Mouse (Mus musculus): ENCODE measurements around the gene Ica1. TPM values are rescaled to one million over a fixed set of nuclear protein-coding genes. Genes with fewer than 3 reads are reported as not detected.

Gene Ica1
- polyA plus RNA-seq, 1 experiment: 46.7 TPM

DNA sequence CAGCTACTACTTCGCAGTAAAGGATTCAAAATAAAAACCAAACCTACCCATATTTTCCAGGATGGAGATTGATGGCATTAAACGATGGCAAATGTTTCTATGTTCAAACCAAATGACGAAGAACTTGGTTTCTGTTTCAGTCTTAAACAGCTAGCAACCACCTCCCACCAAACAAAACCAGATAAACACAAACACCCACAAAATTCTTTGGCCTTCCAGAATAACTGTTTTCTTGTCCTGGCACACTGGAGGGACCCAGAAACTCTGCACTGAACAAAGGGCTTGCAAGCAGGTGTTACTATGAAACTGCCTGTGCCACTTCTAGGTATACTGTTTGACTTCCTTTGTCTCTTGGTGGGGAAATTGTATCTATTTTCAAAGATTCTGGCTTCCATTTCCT is 43.2 kb downstream of the Ica1 start:
- Histone ChIP-seq H3K27ac (ENCODE audit: insufficient read depth, low read length) (no peak overlapping the region), H3K4me1 (ENCODE audit: control insufficient read depth, insufficient read depth, low read length) (no peaks in the 10 kb centered on the region), H3K4me3 (ENCODE audit: insufficient read depth, low read length) (no peak overlapping the region)
- TF ChIP-seq CTCF (IDR thresholded peaks at IDR 0.05; ENCODE audit: extremely low read depth, insufficient read depth, low read length) (no peak), POLR2A (IDR thresholded peaks at IDR 0.05; ENCODE audit: extremely low read depth, insufficient read depth, low read length) (no peak)

DNA sequence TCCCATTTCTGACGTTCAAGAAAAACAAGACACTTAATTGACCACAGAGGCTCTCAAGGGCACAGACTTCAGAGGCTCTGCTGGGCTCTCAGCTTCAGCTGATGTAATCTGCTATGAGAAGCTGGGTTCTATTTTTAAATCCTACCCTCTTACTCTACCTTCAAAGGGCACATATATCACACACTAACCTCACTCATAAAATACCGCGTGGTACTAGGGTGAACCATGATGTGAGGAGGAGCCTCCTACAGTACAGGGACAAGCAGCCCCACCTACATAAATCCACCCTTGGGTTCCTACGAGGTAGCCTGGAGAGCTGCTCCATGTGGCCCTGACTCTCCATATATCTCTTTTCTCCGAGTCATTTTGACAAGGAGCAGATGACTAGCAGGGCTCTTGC is 45.8 kb downstream of the Ica1 start:
- TF ChIP-seq CTCF (IDR thresholded peaks at IDR 0.05; ENCODE audit: extremely low read depth, insufficient read depth, low read length) (no peak), POLR2A (IDR thresholded peaks at IDR 0.05; ENCODE audit: extremely low read depth, insufficient read depth, low read length) (no peak)
- H3K4me3 ChIP-seq (ENCODE audit: insufficient read depth, low read length): no peak overlapping the region
- H3K4me1 ChIP-seq (ENCODE audit: control insufficient read depth, insufficient read depth, low read length): peaks cover 3% of the 10 kb centered on the region
- no peak overlapping the region for H3K27ac ChIP-seq (ENCODE audit: insufficient read depth, low read length)

DNA sequence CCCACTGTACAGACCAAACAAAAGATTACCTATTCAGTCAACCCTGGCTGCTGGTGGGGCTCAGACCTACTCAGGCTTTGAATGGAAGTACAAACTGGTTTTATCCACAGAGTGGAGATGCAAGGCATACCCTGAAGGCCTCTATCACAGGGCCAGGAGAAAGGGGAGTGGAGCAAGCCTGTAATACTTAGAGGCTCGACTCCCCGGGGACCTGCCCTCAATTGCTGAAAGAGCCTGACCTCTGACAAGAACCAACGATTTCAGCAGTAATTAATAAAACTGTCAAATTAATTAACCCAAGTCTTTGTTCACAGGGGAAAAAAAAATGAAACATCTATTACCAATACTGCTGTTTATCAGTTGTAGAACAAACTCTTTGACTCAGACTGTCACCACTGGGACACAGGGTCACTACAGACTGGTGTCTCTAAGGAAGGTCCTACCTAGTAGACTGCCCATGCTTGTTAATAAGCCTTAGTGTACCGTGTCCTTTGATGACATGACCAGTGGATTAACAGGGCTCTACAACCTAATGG is 46.6 kb downstream of the Ica1 start:
- TF ChIP-seq CTCF (IDR thresholded peaks at IDR 0.05; ENCODE audit: extremely low read depth, insufficient read depth, low read length): no peak
- TF ChIP-seq POLR2A (IDR thresholded peaks at IDR 0.05; ENCODE audit: extremely low read depth, insufficient read depth, low read length): no peak

DNA sequence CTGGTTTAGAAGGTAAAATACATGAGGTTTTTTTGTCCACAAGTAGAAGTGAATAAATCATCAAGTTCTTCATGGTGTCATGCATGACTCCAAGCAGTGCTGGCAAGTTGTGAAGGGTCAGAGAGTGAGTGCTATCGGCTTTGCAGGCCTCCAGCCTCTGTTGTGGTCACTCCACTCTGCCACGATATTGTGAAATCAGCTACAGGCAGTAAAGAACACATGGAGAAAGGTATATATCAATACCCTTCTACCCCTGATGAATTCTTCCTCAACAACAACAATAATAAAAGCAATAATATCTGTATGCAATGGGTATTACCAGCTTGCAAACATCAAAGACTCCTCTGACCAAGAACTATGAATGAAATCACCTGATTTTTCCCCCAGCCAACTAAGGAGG is 47.9 kb downstream of the Ica1 start:
- no peak for TF ChIP-seq POLR2A (IDR thresholded peaks at IDR 0.05; ENCODE audit: extremely low read depth, insufficient read depth, low read length)
- TF ChIP-seq CTCF (IDR thresholded peaks at IDR 0.05; ENCODE audit: extremely low read depth, insufficient read depth, low read length): no peak
- Histone ChIP-seq H3K4me1 (ENCODE audit: control insufficient read depth, insufficient read depth, low read length) (peaks cover 3% of the 10 kb centered on the region), H3K4me3 (ENCODE audit: insufficient read depth, low read length) (no peak overlapping the region), H3K27ac (ENCODE audit: insufficient read depth, low read length) (no peak overlapping the region)

More for the DNA sequence above, 46.6 kb downstream of the Ica1 start:
- H3K27ac ChIP-seq (ENCODE audit: insufficient read depth, low read length): no peak overlapping the region
- no peak overlapping the region for H3K4me3 ChIP-seq (ENCODE audit: insufficient read depth, low read length)
- peaks cover 3% of the 10 kb centered on the region for H3K4me1 ChIP-seq (ENCODE audit: control insufficient read depth, insufficient read depth, low read length)

DNA sequence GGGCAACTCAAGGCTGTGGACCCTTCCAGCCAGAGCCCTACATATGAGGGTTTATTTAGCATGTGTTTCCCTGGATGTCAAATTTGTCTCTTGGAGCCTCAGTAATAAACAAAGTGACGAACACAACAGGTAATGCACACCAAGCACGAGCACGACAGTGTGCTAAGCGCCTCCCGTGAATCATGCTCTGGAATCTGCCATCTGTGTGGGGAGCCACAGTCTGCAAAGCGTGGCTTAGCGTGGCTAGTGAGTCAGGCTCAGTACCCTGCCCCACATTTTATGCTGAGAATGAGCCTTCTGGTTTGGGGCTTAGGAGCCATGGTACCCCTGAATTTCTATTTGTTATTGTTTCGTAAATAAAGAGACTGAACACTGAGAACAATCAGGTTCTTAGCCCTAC is 50.5 kb downstream of the Ica1 start:
- TF ChIP-seq POLR2A (IDR thresholded peaks at IDR 0.05; ENCODE audit: extremely low read depth, insufficient read depth, low read length): no peak
- no peak for TF ChIP-seq CTCF (IDR thresholded peaks at IDR 0.05; ENCODE audit: extremely low read depth, insufficient read depth, low read length)

DNA sequence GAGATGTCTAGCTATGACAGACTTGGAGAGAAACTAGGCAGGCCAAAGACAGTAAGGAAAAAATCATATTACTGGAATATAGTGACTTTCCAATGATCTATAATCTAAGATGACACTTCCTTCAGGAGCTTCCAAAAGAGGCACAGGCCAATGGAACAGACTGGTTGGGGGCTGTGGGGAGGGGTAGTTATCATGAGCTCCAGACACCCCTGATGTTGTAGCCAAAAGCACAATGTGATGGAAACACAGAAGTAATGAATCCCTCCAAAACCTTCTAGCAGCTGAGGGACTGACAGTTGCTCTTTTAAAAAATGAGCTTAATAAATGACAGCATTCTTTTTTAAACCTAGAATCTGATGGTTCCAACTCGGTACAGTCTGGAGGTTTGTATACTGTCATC is 52.7 kb downstream of the Ica1 start:
- TF ChIP-seq CTCF (IDR thresholded peaks at IDR 0.05; ENCODE audit: extremely low read depth, insufficient read depth, low read length): no peak
- TF ChIP-seq POLR2A (IDR thresholded peaks at IDR 0.05; ENCODE audit: extremely low read depth, insufficient read depth, low read length): no peak
- H3K27ac ChIP-seq (ENCODE audit: insufficient read depth, low read length): no peak overlapping the region
- H3K4me3 ChIP-seq (ENCODE audit: insufficient read depth, low read length): no peak overlapping the region
- H3K4me1 ChIP-seq (ENCODE audit: control insufficient read depth, insufficient read depth, low read length): peaks cover 3% of the 10 kb centered on the region

More for the DNA sequence above, 50.5 kb downstream of the Ica1 start:
- peaks cover 3% of the 10 kb centered on the region for H3K4me1 ChIP-seq (ENCODE audit: control insufficient read depth, insufficient read depth, low read length)
- H3K4me3 ChIP-seq (ENCODE audit: insufficient read depth, low read length): no peak overlapping the region
- H3K27ac ChIP-seq (ENCODE audit: insufficient read depth, low read length): no peak overlapping the region

DNA sequence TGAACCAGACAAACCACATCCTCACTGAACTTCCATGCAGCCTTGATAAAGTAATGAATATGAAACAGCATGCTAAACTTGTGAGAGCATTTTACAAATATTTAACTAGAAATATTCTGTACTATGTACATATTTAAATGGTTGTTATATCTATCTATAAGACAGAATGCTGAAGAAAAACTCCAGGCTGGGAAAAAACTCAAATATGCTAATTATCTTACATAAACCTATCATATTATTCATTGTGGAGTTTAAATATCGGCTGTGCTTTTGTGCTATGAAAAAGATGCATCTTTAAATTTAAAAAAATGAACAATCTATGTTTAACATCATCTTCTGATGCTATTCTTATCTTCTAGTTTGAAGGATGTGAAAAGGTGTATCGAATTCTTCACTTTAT is 58.6 kb downstream of the Ica1 start:
- Histone ChIP-seq H3K4me3 (ENCODE audit: insufficient read depth, low read length) (no peak overlapping the region), H3K4me1 (ENCODE audit: control insufficient read depth, insufficient read depth, low read length) (peaks cover 8% of the 10 kb centered on the region), H3K27ac (ENCODE audit: insufficient read depth, low read length) (no peak overlapping the region)
- TF ChIP-seq POLR2A (IDR thresholded peaks at IDR 0.05; ENCODE audit: extremely low read depth, insufficient read depth, low read length) (no peak), CTCF (IDR thresholded peaks at IDR 0.05; ENCODE audit: extremely low read depth, insufficient read depth, low read length) (no peak)

DNA sequence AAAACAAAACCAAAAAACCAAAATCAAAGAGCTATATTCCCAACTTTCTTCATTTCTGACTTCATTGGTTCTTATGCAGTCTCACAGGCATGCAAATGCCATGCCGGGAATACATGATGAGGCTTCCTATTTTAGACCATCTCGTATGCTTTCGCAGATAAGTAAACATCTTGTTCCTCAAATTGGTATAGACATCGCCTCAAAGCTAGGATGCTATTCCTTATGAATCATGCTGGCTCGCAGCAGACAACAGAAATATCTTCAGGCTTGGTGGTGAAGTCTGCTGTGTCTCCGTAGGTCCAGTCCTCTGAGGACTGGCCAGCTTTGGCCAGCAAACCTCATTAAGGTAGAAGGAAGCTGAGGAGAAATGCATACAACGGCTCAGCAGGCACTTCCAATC is 60.3 kb downstream of the Ica1 start:
- H3K4me3 ChIP-seq (ENCODE audit: insufficient read depth, low read length): no peak overlapping the region
- no peak overlapping the region for H3K27ac ChIP-seq (ENCODE audit: insufficient read depth, low read length)
- peaks cover 8% of the 10 kb centered on the region for H3K4me1 ChIP-seq (ENCODE audit: control insufficient read depth, insufficient read depth, low read length)
- no peak for TF ChIP-seq POLR2A (IDR thresholded peaks at IDR 0.05; ENCODE audit: extremely low read depth, insufficient read depth, low read length)
- no peak for TF ChIP-seq CTCF (IDR thresholded peaks at IDR 0.05; ENCODE audit: extremely low read depth, insufficient read depth, low read length)

DNA sequence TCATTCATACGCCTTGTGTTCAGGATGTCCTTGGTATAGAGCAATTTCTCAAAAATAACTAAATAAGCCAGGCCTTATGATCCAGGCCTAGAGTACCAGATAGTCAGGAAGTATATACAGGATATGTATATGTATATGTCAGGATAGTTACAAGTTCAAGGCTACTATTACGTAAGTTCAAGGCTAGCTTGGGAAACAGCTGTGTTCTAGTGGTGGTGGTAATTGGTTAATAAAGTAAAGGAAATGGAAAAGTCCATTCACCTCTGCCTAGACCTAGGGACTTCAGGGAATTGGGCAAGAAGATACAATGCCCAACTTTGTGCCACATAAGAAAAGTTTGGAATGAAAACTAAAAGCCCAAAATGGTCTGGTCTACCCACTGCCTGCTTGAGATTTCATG is 61.7 kb downstream of the Ica1 start:
- TF ChIP-seq POLR2A (IDR thresholded peaks at IDR 0.05; ENCODE audit: extremely low read depth, insufficient read depth, low read length) (no peak), CTCF (IDR thresholded peaks at IDR 0.05; ENCODE audit: extremely low read depth, insufficient read depth, low read length) (no peak)
- Histone ChIP-seq H3K4me3 (ENCODE audit: insufficient read depth, low read length) (no peak overlapping the region), H3K4me1 (ENCODE audit: control insufficient read depth, insufficient read depth, low read length) (peaks cover 8% of the 10 kb centered on the region), H3K27ac (ENCODE audit: insufficient read depth, low read length) (no peak overlapping the region)

DNA sequence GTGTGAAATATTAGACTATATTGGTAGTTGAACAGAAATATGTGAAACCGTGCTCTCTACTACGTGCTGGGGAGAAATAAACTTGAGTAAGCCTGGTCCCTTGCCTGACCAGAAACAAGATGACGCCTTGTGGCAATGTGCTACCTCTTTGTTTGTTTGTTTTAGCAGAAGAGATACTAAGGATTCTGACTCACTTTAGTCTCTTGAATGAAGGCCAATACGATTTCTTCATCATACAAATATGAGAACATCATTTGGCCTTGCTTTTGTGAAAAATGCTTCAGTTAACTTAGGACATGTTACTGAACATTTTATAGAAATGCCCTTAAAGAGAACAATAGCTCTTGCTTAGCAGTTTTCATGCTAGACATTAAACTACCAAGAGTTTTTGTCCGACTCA is 67.0 kb downstream of the Ica1 start:
- no peak overlapping the region for H3K27ac ChIP-seq (ENCODE audit: insufficient read depth, low read length)
- H3K4me3 ChIP-seq (ENCODE audit: insufficient read depth, low read length): no peak overlapping the region
- H3K4me1 ChIP-seq (ENCODE audit: control insufficient read depth, insufficient read depth, low read length): no peaks in the 10 kb centered on the region
- no peak for TF ChIP-seq CTCF (IDR thresholded peaks at IDR 0.05; ENCODE audit: extremely low read depth, insufficient read depth, low read length)
- TF ChIP-seq POLR2A (IDR thresholded peaks at IDR 0.05; ENCODE audit: extremely low read depth, insufficient read depth, low read length): no peak
